Mouse (Mus musculus): ENCODE results near the gene B4galt5.

The B4galt5 gene

DNA sequence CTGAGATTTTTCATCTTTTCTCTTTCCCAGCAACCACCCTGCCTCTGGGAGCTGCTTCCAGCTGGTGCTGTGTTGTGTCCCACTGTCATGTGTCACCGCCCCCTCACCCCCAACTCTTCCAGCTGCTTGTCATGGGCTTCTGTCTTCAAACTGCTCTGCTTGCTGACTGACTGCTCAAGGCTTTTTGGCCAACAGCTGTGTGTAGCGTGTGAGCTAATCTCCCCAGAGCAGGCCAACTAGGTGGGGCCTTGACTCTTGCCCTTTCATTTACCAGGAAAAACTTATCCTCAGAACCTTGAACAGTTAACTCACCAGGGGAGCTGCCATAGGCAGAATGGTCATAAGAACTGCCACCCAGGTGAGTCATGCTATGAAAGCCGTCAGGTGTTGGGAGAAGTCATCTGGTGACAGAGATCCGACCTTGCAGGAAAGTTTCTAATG, 56.8 kb downstream of the B4galt5 start:
- POLR2A ChIA-PET, result interaction anchor here in 2 of 4 experiments (0.6 to 3.2 kb wide), 23 partner anchors 10 to 222 kb away, joined by 3 to 35 read pairs (median 4); partner anchors contain the start of gene Slc9a8 (in 1 of the 2)
- CTCF ChIA-PET, result interaction anchor here in 2 of 4 experiments (0.6 to 1.6 kb wide), 10 partner anchors 11 to 384 kb away, joined by 3 to 5 read pairs (median 4); no protein-coding TSS in a partner anchor

DNA sequence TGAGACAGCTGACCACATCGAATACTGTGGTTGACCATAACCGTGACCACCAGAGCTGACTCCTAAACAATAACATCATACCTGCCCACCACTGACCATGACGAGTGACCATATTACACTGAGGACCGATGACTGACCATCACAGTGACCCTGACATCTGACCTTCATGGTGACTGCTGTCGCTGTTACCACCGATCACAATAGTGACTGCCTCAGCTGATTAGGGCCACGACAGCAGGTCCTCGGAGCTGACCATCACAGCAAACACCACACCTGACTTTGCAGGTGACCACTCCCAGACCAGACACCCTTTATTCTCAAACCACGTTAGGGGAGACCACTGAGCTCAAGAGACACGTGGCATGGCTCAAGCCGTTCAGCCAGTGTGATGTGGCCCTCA, 57.3 kb downstream of the B4galt5 start:
- CTCF ChIA-PET, result interaction anchor here in 2 of 4 experiments (0.7 to 1.6 kb wide), 7 partner anchors 11 to 384 kb away, joined by 3 to 5 read pairs (median 3); no protein-coding TSS in a partner anchor

DNA sequence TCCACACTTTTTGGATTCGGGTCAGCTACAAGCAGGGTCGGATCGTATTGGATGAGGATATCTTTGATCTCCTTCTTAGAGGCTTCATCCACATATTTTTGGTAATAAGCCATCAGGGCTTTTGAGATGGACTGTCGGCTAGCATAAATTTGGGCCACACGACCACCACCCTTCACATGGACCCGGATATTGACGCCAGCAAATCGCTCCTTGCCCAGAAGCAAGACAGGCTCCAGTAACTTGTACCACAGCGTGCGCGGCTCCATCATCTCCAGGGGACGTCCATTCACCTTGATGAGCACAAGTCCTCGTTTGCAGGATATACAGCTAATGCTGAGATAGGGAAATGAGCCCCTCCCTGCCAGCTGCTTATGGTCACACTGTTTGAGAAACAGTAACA, 67.5 kb downstream of the B4galt5 start:
- ChIA-PET CTCF (interaction anchor here in 3 of 4 experiments (0.6 to 7.7 kb wide), 7 partner anchors 10 to 204 kb away, joined by 3 to 148 read pairs (median 5); no protein-coding TSS in a partner anchor), POLR2A (interaction anchor here in 2 of 4 experiments (1.3 to 2.2 kb wide), 4 partner anchors 11 to 61 kb away, joined by 3 to 10 read pairs (median 5); no protein-coding TSS in a partner anchor)

More for the DNA sequence above, 57.3 kb downstream of the B4galt5 start:
- POLR2A ChIA-PET, result interaction anchor here in 2 of 4 experiments (0.9 to 3.2 kb wide), 17 partner anchors 10 to 152 kb away, joined by 3 to 35 read pairs (median 4); partner anchors contain the start of gene Slc9a8 (in 1 of the 2)

DNA sequence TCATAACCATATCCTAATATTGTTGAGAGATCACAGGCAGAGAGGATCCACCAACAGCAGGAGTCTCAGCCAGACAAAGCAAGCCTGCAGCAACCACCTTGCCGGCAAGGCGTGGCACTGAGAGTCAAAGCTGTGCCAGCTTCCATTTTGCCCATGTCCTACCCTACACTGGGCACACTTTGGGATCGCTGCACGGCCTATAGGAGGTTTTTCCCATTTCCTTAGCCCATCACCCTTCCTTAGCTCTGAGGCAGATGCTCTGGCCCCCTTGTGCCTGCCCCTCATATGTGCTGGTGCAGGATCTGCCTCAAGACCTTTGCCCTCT, 68.0 kb downstream of the B4galt5 start:
- POLR2A ChIA-PET, result interaction anchor here in 2 of 4 experiments (1.0 to 2.2 kb wide), 4 partner anchors 11 to 136 kb away, joined by 3 to 10 read pairs (median 5); no protein-coding TSS in a partner anchor
- CTCF ChIA-PET, result interaction anchor here in 3 of 4 experiments (0.5 to 7.7 kb wide), 11 partner anchors 11 to 251 kb away, joined by 3 to 148 read pairs (median 7); no protein-coding TSS in a partner anchor

DNA sequence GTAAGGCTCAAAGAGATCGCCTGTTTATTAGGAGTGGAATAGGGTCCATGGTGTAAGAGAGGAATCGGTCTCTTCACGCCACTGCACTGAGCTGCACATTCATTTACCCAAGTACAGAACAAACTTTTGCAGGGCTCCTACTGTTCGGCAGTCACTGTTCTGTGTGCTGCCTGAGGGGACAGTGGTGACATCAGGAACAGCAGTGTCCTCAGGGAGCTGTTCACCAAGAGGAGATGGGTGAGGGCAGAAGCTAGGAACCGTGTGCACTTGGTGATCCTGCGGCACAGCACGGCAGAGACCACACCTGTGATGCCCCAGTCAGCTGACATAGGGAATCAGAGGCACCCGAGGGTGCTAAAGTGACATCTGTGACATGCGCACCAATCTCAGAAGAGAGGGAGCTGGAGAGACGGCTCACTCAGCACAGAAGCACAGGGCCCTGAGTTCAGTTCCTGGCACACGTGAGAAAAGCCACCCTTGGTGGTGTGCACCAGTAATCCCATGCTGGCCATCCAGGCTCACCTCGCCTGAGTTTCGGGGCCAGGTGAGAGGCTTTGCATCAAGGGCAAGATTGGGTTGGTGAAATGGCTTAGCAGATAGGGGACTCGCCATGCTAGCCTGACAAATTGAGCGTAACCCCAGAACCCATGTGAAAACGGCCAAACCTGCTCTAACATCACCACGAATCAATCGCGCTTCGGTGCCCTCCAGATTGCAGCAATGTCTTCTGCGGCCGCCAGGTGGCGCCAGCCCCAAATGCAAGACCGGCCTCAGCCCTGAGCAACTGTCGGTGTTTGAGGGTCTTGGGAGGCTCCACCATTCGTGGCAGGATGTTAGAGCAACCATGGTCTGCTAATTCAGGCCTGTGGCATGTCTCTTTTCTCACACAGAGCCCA, 68.6 kb downstream of the B4galt5 start:
- ChIA-PET CTCF (interaction anchor here (0.5 to 7.7 kb wide), 16 partner anchors 12 to 838 kb away, joined by 3 to 148 read pairs (median 4); no protein-coding TSS in a partner anchor), POLR2A (interaction anchor here in 2 of 4 experiments (0.9 to 3.0 kb wide), 10 partner anchors 10 to 210 kb away, joined by 3 to 10 read pairs (median 4); no protein-coding TSS in a partner anchor)

DNA sequence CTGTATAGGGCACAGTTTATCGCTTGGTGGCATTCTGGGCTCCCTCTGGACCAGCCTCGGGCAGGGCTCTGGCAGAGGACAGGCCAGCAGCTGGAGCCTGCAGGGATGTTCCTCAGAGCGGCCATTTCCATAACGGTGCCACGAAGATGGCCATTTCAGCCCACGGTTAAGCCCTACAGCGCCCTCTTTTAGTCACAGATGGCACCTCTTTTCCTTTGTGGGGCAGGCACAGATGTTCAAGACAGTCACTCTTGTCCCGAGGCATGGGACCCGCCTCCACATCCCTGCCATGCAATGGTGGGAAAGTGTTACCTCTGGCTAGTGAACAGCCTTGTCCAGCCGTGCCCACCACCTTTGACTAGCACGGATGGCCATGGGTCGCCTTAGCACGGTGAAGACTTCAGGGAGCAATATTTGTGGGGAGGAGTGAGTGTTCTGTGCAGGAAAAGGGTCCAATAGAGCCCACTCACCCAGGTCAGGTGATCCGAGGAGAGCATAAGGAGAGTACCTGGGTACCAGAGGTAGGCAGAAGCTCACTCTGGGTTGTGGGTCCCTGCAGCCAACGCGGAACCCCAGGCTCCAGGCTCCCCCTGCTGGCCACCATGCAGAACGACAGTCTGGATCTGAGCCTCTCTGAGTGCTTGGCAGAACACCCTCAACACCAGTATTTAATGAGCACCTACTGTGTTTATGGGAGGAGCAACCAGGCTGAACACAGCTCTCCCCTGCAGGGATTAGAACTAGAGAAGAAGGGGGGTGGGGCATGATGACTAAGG, 70.0 kb downstream of the B4galt5 start:
- ChIA-PET CTCF (interaction anchor here (0.5 to 7.7 kb wide), 52 partner anchors 9 to 1418 kb away, joined by 3 to 148 read pairs (median 4); partner anchors contain the start of genes Ddx27 (in 1 of the 4) and Gm20431 (in 1 of the 4)), POLR2A (interaction anchor here in 3 of 4 experiments (0.5 to 3.0 kb wide), 33 partner anchors 9 to 220 kb away, joined by 3 to 20 read pairs (median 5); no protein-coding TSS in a partner anchor)

DNA sequence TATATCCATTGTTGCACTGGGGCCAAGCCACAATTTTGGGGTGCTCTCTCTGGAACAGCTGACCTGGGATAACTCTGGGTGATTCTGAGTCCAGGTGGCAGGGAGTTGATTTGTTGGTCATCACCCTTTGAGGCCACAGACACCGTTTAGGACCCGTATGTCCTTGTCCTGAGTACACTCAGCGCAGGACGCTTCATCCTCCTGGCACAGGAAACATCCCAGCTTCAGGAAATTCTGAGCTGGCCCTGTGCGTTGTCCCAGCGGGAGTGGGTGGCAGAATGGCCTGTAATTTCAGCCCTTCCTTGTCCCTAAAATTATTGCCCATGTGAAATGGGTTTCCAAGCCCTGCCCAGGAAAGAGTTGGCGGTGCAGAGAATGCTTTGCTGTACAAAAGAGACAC, 71.0 kb downstream of the B4galt5 start:
- ChIA-PET CTCF (interaction anchor here (0.6 to 7.7 kb wide), 30 partner anchors 8 to 662 kb away, joined by 3 to 148 read pairs (median 6); partner anchors contain the start of gene Ddx27 (in 1 of the 4)), POLR2A (interaction anchor here (0.6 to 3.0 kb wide), 24 partner anchors 10 to 210 kb away, joined by 3 to 20 read pairs (median 4); no protein-coding TSS in a partner anchor)

DNA sequence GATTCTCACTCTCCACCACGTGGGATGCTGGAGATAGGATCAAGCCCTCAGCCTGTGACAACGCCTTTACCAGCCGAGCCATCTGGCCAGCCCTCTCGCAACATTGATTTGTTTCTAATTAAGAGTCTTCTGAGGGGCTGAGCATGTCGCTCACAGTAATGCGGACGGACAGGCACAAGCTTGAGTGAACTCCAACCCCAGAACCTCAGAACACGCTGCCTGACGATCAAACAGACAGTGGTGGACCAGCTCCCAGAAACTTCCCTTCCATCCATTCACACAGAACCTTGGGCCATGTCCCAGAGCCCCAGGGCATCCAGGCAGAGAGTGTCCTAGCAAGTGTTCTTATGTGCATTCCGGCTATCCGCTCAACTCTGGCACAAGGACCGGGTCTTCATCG, 72.0 kb downstream of the B4galt5 start:
- CTCF ChIA-PET, result interaction anchor here in 3 of 4 experiments (0.6 to 7.7 kb wide), 4 partner anchors 54 to 434 kb away, joined by 3 to 148 read pairs (median 52); no protein-coding TSS in a partner anchor
- POLR2A ChIA-PET, result interaction anchor here in 2 of 4 experiments (0.6 to 1.2 kb wide), 4 partner anchors 14 to 40 kb away, joined by 3 to 6 read pairs (median 4); no protein-coding TSS in a partner anchor

DNA sequence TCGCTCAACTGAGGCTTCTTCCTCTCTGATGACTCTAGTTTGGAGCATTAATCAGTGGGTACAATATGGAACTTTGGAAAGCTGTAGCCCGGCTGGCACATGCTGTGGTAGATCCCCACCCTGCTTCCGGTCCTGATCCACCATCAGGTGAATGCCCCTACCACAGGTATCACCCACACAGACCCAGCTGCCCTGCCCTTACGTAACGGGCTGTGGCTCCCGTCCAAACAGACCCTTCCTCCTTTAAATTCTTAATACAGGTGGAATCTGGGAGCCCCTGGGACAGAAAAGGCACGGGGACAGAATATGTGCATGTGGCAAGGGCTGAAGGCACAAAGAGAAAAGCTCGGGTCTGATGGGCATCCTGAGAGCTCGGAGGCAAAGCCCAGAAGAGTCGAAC, 73.1 kb downstream of the B4galt5 start:
- CTCF ChIA-PET, result interaction anchor here (0.5 to 7.7 kb wide), 5 partner anchors 30 to 1467 kb away, joined by 3 to 148 read pairs (median 9); partner anchors contain the start of gene Atp9a (in 1 of the 4)
- POLR2A ChIA-PET, result interaction anchor here in 3 of 4 experiments (0.7 to 1.9 kb wide), 10 partner anchors 14 to 54 kb away, joined by 3 to 14 read pairs (median 3); no protein-coding TSS in a partner anchor

DNA sequence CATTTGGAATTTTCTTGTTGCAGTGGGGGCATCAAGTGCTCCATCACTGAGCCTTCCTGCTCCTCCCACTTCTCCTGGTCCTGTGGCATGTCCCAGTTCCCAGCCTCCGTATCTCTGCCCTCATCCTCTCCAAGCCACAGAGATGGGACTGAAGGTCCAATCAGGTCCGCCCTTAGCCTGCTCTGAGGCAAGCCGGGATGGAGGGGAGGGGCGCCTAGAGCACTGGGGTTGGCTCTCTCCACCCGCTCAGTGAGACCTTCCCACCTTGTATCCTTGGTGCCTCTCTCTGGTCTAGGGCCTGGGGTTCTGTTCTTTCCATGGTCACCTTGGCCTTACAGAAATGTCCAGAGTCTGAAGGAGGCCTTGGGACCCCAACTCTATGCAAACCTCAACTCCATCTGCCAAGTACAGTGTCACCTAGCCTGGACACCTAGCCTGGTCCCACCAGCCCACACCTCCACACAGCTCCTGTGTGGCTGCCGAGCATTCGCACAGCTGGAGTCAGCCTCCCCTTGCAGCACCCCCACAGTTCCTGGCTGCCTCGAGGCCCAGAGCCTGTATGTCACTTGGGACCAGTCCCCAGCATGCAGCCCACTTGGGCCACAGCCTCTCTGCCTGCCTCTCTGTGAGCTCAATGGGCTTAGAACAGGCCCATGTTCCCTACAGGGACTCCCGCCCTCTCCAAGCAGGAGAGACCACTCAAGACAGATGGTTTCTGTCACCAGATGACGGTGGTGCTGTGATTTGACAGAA, 74.1 kb downstream of the B4galt5 start:
- ChIA-PET POLR2A (interaction anchor here in 2 of 4 experiments (0.7 to 1.9 kb wide), 6 partner anchors 13 to 53 kb away, joined by 3 to 14 read pairs (median 4); partner anchors contain the start of gene Ptgis (in 1 of the 2)), CTCF (interaction anchor here in 2 of 4 experiments (1.0 to 7.7 kb wide), 3 partner anchors 30 to 52 kb away, joined by 3 to 148 read pairs (median 3); no protein-coding TSS in a partner anchor)

DNA sequence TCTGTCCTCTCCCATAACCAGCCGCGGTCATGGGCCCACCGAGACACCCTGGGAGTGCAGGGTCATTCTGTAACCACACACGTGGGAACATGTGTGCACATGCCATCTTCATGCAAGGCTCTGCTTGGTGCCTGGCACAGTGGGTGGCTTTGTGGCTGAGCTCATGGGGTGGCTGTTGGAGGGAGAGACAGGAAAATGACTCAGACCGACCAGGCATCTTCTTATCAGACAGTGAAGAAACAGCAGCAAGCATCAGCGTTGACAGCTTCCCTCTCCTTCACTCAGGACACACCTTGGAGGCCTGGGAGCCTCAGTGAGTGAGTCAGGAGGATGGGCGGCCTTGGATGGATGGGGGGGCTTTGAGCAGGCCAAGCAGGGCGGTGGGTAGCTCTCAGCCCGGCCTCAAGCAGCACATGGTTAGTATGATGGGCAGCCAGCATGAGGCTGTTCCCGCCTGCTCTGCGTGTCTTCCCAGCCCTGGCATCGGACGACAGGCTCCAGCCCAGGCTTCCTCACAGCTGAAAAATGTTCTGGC, 75.7 kb downstream of the B4galt5 start:
- CTCF ChIA-PET, result interaction anchor here in 1 of 4 experiments (4.3 kb wide), 1 partner anchor 52 kb away, joined by 20 read pairs; no protein-coding TSS in a partner anchor
- POLR2A ChIA-PET, result interaction anchor here in 2 of 4 experiments (0.7 to 1.2 kb wide), 7 partner anchors 11 to 201 kb away, joined by 3 to 4 read pairs (median 3); no protein-coding TSS in a partner anchor

DNA sequence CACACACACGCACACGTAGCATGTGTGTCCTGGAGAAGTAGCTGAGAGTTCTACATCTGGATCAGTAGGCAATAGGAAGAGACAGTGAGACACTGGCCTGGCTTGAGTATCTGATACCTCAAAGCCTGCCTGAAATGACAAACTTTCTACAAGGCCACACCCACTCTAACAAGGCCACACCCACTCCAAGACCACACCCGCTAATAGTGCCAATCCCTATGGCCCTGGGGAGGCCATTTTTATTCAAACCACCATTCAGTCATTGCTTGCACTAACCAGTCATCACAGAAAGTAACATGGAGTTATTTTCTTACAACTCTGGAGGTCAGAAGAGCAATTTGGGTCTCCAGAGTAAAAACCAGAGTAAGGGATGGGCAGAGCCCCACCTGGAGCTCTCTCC, 76.3 kb downstream of the B4galt5 start:
- POLR2A ChIA-PET, result interaction anchor here in 2 of 4 experiments (0.7 to 1.6 kb wide), 10 partner anchors 11 to 270 kb away, joined by 3 to 4 read pairs (median 3); no protein-coding TSS in a partner anchor
- CTCF ChIA-PET, result interaction anchor here in 2 of 4 experiments (1.4 to 4.3 kb wide), 2 partner anchors 51 kb away, joined by 7 to 20 read pairs; no protein-coding TSS in a partner anchor

DNA sequence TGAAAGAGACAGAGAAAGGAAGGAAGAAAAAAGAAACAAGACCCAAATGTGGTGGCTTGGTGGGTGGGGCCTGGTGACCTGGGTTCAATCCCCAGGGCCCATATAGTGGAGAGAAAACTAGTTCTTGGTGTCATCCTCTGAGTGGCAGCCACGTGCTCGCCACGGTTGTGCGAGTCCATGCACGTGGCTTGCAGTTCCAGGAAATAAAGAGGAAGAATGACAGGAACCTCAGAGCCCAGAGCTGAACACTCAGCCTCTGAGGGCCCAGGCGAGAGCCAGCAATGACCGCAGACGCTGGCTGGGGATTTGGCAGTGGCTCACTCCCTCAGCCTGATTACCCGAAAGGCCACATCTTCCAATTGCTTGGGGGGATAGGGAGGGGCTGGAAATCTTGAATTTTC, 77.9 kb downstream of the B4galt5 start:
- ChIA-PET CTCF (interaction anchor here in 3 of 4 experiments (0.5 to 4.3 kb wide), 5 partner anchors 27 to 163 kb away, joined by 3 to 20 read pairs (median 3); no protein-coding TSS in a partner anchor), POLR2A (interaction anchor here in 2 of 4 experiments (0.6 to 1.6 kb wide), 4 partner anchors 24 to 826 kb away, joined by 3 to 4 read pairs (median 3); no protein-coding TSS in a partner anchor)

DNA sequence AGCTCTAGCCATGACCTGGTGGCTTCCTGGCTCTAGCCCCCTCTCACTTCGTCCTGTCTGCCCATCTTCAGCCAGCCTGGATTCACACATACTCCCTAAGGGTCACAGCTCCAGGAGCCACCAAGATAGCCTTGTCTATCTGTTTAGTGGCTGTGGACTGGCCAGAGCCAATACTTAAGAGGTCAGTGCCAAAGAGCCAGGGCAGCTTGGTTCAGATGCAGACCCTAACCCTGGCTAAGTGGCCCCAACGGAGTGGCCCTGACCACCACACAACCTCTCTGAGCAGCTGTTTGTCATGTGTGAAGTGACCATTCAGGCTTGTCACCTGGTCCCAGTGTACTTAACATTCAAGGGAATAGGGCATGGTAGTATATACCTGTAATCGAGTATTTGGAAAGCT, 78.5 kb downstream of the B4galt5 start:
- POLR2A ChIA-PET, result interaction anchor here in 1 of 4 experiments (0.9 to 1.3 kb wide), 6 partner anchors 9 to 207 kb away, joined by 3 read pairs; no protein-coding TSS in a partner anchor
- CTCF ChIA-PET, result interaction anchor here (0.6 to 4.3 kb wide), 8 partner anchors 8 to 707 kb away, joined by 3 to 20 read pairs (median 5); no protein-coding TSS in a partner anchor

DNA sequence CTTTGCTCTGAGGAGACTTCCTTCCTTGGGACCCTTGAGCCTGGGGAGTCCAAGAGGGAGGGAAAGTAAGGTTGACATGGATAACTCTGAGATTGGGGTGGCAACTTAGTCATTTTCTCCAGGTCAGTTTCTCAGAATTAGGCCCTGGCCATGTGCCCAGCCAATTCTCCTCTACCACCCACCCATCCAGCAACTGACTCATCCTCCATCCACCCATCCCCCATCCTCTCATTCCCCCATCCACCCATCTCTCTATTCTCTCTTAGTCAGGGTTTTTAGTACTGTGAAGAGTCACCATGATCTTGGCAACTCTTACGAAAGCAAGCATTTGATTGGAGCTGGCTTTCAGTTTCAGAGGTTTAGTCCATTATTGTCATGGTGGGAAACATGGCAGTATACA, 80.3 kb downstream of the B4galt5 start:
- ChIA-PET POLR2A (interaction anchor here in 1 of 4 experiments (0.7 to 1.6 kb wide), 4 partner anchors 8 to 228 kb away, joined by 3 to 6 read pairs (median 4); no protein-coding TSS in a partner anchor), CTCF (interaction anchor here in 3 of 4 experiments (0.6 to 0.9 kb wide), 3 partner anchors 47 to 378 kb away, joined by 3 to 5 read pairs (median 3); no protein-coding TSS in a partner anchor)

DNA sequence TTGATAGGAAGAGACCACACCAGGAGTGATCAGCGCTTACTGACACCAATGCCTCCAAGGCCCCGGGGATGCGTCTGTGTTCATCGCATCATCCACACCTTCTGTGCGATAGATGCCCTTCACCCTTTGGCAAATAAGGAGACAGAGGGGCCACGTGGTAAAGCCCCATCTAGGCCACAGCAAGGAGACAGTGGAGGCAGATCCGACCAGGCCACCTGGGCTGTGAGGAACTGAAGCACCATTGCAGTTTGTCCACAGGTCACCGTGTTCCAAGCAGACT, 80.6 kb downstream of the B4galt5 start:
- CTCF ChIA-PET, result interaction anchor here in 1 of 4 experiments (0.6 kb wide), 1 partner anchor 47 kb away, joined by 3 read pairs; no protein-coding TSS in a partner anchor
- POLR2A ChIA-PET, result interaction anchor here in 1 of 4 experiments (1.2 to 1.6 kb wide), 3 partner anchors 8 to 72 kb away, joined by 3 to 6 read pairs (median 4); no protein-coding TSS in a partner anchor
